Mouse (Mus musculus) MEL (cell line): ENCODE measurements at regions not wholly inside any gene's neighbourhood (a gene's known extent, or its start where the extent isn't known, plus 50 kb on each side); places are given as distances from the start of the nearest gene placed in this dataset.

Source experiments
- DNase-seq: peaks from one replicate; pipeline ENCODE4 v3.0.0; 2011; ENCODE audit warnings: low read depth, low spot score
- H3K27ac ChIP-seq: 2 replicates; pipeline ENCODE4 v1.5.1; 2012; ENCODE audit warnings: low read depth, mild to moderate bottlenecking, control low read depth, low read length, moderate library complexity; ENCODE audit not compliant: control insufficient read depth
- H3K27me3 ChIP-seq, 2 experiments: fragments of 150-350 bp in 1 of 2; sonication (generic) in 1 of 2; 2 replicates each; pipeline ENCODE4 v1.6.1; 2012; ENCODE audit warnings: low read length in 2 of 2, mild to moderate bottlenecking in 2 of 2, improper control_type of control experiment in 1 of 2, moderate library complexity in 1 of 2; ENCODE audit not compliant: insufficient read depth in 2 of 2, control insufficient read depth in 1 of 2
- H3K36me3 ChIP-seq, 2 experiments: 2 replicates each; pipeline ENCODE4 v1.6.1; 2012 to 2014; ENCODE audit warnings: low read length in 2 of 2, improper control_type of control experiment in 1 of 2, inconsistent platforms in 1 of 2, mild to moderate bottlenecking in 1 of 2; ENCODE audit not compliant: insufficient read depth in 2 of 2, control insufficient read depth in 1 of 2
- H3K4me1 ChIP-seq, 2 experiments: fragments of 150-350 bp in 1 of 2; sonication (generic) in 1 of 2; 2 replicates each; pipeline ENCODE4 v1.6.1; 2012; ENCODE audit warnings: low read length in 2 of 2, improper control_type of control experiment in 1 of 2, mild to moderate bottlenecking in 1 of 2; ENCODE audit not compliant: insufficient read depth in 2 of 2, control insufficient read depth in 1 of 2
- H3K4me3 ChIP-seq, 2 experiments: fragments of 150-350 bp in 1 of 2; sonication (generic) in 1 of 2; 2 replicates each; pipeline ENCODE4 v1.5.1; 2012; ENCODE audit warnings: low read depth in 2 of 2, low read length in 2 of 2, mild to moderate bottlenecking in 2 of 2, moderate library complexity in 2 of 2, control low read depth in 1 of 2, improper control_type of control experiment in 1 of 2; ENCODE audit not compliant: control insufficient read depth in 1 of 2, insufficient read depth in 1 of 2
- H3K79me2 ChIP-seq: 2 replicates; pipeline ENCODE4 v1.6.1; 2012; ENCODE audit warnings: mild to moderate bottlenecking, low read length, moderate library complexity; ENCODE audit not compliant: control insufficient read depth, poor library complexity, insufficient read depth
- H3K9ac ChIP-seq: 2 replicates; pipeline ENCODE4 v1.6.1; 2012; ENCODE audit warnings: low read depth, mild to moderate bottlenecking, control low read depth, low read length, moderate library complexity; ENCODE audit not compliant: control insufficient read depth, poor library complexity, severe bottlenecking
- H3K9me3 ChIP-seq: fragments of 150-350 bp; sonication (generic); replicated peaks from 2 replicates; pipeline ENCODE4 v1.6.1; 2012; ENCODE audit warnings: mild to moderate bottlenecking, low read length, improper control_type of control experiment, moderate library complexity; ENCODE audit not compliant: insufficient read depth
- BHLHE40 ChIP-seq: IDR thresholded peaks from 2 replicates; pipeline ENCODE4 v1.6.1; 2012; ENCODE audit warnings: low read depth, mild to moderate bottlenecking, inconsistent platforms, low read length, improper control_type of control experiment, borderline replicate concordance
- CHD1 ChIP-seq: IDR thresholded peaks from 2 replicates; pipeline ENCODE4 v1.6.1; 2012; ENCODE audit warnings: low read depth, mild to moderate bottlenecking, inconsistent platforms, low read length, improper control_type of control experiment
- CHD2 ChIP-seq: IDR thresholded peaks from 2 replicates; pipeline ENCODE4 v1.6.1; 2011; ENCODE audit warnings: low read length, improper control_type of control experiment
- CTCF ChIP-seq, 3 experiments: IDR thresholded peaks in 2 of 3; conservative IDR thresholded peaks in 1 of 3; 2 replicates each; pipeline ENCODE4 v1.5.1; 2011 to 2012; ENCODE audit warnings: low read length in 3 of 3, low read depth in 2 of 3, mild to moderate bottlenecking in 2 of 3, improper control_type of control experiment in 1 of 3, inconsistent platforms in 1 of 3, mixed read lengths in 1 of 3, moderate library complexity in 1 of 3; ENCODE audit not compliant: control insufficient read depth in 1 of 3, insufficient read depth in 1 of 3, poor library complexity in 1 of 3, severe bottlenecking in 1 of 3
- E2F4 ChIP-seq: IDR thresholded peaks from 2 replicates; pipeline ENCODE4 v1.6.1; 2011; ENCODE audit warnings: low read depth, low read length, improper control_type of control experiment, borderline replicate concordance
- ETS1 ChIP-seq: IDR thresholded peaks from 2 replicates; pipeline ENCODE4 v1.6.1; 2012; ENCODE audit warnings: low read depth, mild to moderate bottlenecking, inconsistent platforms, low read length, improper control_type of control experiment, moderate library complexity
- GABPA ChIP-seq: IDR thresholded peaks from 2 replicates; pipeline ENCODE4 v1.6.1; 2012; ENCODE audit warnings: low read depth, mild to moderate bottlenecking, inconsistent platforms, low read length, improper control_type of control experiment, moderate library complexity
- GATA1 ChIP-seq: IDR thresholded peaks from 2 replicates; pipeline ENCODE4 v1.6.1; 2011; ENCODE audit warnings: low read depth, low read length, improper control_type of control experiment
- HCFC1 ChIP-seq: IDR thresholded peaks from 2 replicates; pipeline ENCODE4 v1.6.1; 2012; ENCODE audit warnings: low read depth, mild to moderate bottlenecking, inconsistent platforms, low read length, improper control_type of control experiment, moderate library complexity
- JUND ChIP-seq: IDR thresholded peaks from 2 replicates; pipeline ENCODE4 v1.6.1; 2011; ENCODE audit warnings: low read depth, mild to moderate bottlenecking, improper control_type of control experiment, low read length
- KAT2A ChIP-seq: conservative IDR thresholded peaks from 2 replicates; pipeline ENCODE4 v1.6.1; 2012; ENCODE audit warnings: low read depth, low read length, improper control_type of control experiment, inconsistent platforms
- MYB ChIP-seq: IDR thresholded peaks from 2 replicates; pipeline ENCODE4 v1.6.1; 2011; ENCODE audit warnings: mild to moderate bottlenecking, low read depth, low read length, improper control_type of control experiment
- MYC ChIP-seq: IDR thresholded peaks from 2 replicates; pipeline ENCODE4 v1.6.1; 2011; ENCODE audit warnings: low read depth, mild to moderate bottlenecking, low read length, improper control_type of control experiment, moderate library complexity
- NELFE ChIP-seq: IDR thresholded peaks from 2 replicates; pipeline ENCODE4 v1.6.1; 2011; ENCODE audit warnings: low read depth, low read length, improper control_type of control experiment
- NRF1 ChIP-seq: IDR thresholded peaks from 2 replicates; pipeline ENCODE4 v1.6.1; 2014; ENCODE audit warnings: low read depth, mild to moderate bottlenecking, inconsistent platforms, low read length, improper control_type of control experiment, moderate library complexity; ENCODE audit not compliant: poor library complexity, insufficient read depth, severe bottlenecking
- POLR2AphosphoS2 ChIP-seq: IDR thresholded peaks from 2 replicates; pipeline ENCODE4 v1.6.1; 2011; ENCODE audit warnings: low read length, improper control_type of control experiment
- RAD21 ChIP-seq: IDR thresholded peaks from 2 replicates; pipeline ENCODE4 v1.6.1; 2011; ENCODE audit warnings: mild to moderate bottlenecking, low read depth, low read length, improper control_type of control experiment
- RCOR1 ChIP-seq: IDR thresholded peaks from 2 replicates; pipeline ENCODE4 v1.6.1; 2012; ENCODE audit warnings: low read depth, mild to moderate bottlenecking, inconsistent platforms, low read length, improper control_type of control experiment
- SIN3A ChIP-seq: IDR thresholded peaks from 2 replicates; pipeline ENCODE4 v1.6.1; 2012; ENCODE audit warnings: low read length, improper control_type of control experiment, inconsistent platforms
- SMC3 ChIP-seq: IDR thresholded peaks from 2 replicates; pipeline ENCODE4 v1.6.1; 2011; ENCODE audit warnings: low read depth, low read length, improper control_type of control experiment
- TAL1 ChIP-seq: IDR thresholded peaks from 2 replicates; pipeline ENCODE4 v1.6.1; 2012; ENCODE audit warnings: mild to moderate bottlenecking, inconsistent platforms, low read length, moderate library complexity, mixed read lengths
- TBP ChIP-seq: IDR thresholded peaks from 2 replicates; pipeline ENCODE4 v1.8.0; 2011; ENCODE audit warnings: low read depth, low read length, improper control_type of control experiment
- UBTF ChIP-seq: IDR thresholded peaks from 2 replicates; pipeline ENCODE4 v1.6.1; 2012; ENCODE audit warnings: low read depth, mild to moderate bottlenecking, inconsistent platforms, low read length, improper control_type of control experiment, moderate library complexity, borderline replicate concordance; ENCODE audit not compliant: insufficient read depth
- USF1 ChIP-seq: IDR thresholded peaks from 2 replicates; pipeline ENCODE4 v1.6.1; 2014; ENCODE audit warnings: low read depth, mild to moderate bottlenecking, inconsistent platforms, low read length, improper control_type of control experiment, moderate library complexity
- USF2 ChIP-seq, 2 experiments: IDR thresholded peaks; 2 replicates each; pipeline ENCODE4 v1.6.1; 2011 to 2012; ENCODE audit warnings: improper control_type of control experiment in 2 of 2, low read length in 2 of 2, borderline replicate concordance in 1 of 2, inconsistent platforms in 1 of 2, low read depth in 1 of 2, mild to moderate bottlenecking in 1 of 2; ENCODE audit not compliant: insufficient read depth in 1 of 2
- ZC3H11A ChIP-seq: IDR thresholded peaks from 2 replicates; pipeline ENCODE4 v1.6.1; 2012; ENCODE audit warnings: low read depth, mild to moderate bottlenecking, inconsistent platforms, low read length, improper control_type of control experiment
- ZKSCAN1 ChIP-seq: IDR thresholded peaks from 2 replicates; pipeline ENCODE4 v1.6.1; 2012; ENCODE audit warnings: low read depth, mild to moderate bottlenecking, inconsistent platforms, low read length, improper control_type of control experiment, moderate library complexity
- ZMIZ1 ChIP-seq: IDR thresholded peaks from 2 replicates; pipeline ENCODE4 v1.6.1; 2012; ENCODE audit warnings: low read depth, mild to moderate bottlenecking, inconsistent platforms, low read length, improper control_type of control experiment, moderate library complexity
- ZNF384 ChIP-seq: IDR thresholded peaks from 2 replicates; pipeline ENCODE4 v1.6.1; 2012; ENCODE audit warnings: low read depth, mild to moderate bottlenecking, inconsistent platforms, low read length, improper control_type of control experiment

DNA sequence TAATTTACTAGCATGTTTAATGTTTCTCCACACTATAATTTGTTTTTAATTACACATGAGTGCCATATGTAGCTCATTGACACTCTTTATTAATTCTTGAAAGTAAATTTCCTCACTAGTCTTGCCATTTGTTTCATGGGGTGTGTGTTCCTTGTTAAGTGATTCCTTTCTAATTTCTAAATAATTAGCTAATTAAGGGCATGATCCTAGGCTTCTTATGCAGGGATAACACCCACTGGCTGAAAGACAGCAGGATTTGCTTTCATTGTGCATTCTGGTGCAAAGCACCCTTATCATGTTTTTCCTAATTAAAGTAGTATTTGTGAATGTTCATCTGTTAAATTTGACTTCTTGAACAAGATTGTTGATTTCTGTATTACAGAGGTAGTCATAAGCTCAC, 378.3 kb downstream of the Mdfic start:
- no peak overlapping the region for H3K27ac ChIP-seq
- no peak overlapping the region for H3K4me3 ChIP-seq
- H3K36me3 ChIP-seq: no peaks in the 10 kb centered on the region
- no peak for TF ChIP-seq HCFC1
- TF ChIP-seq CHD1: no peak
- no peak for TF ChIP-seq RCOR1
- no peak for TF ChIP-seq ZKSCAN1
- no peak for TF ChIP-seq ETS1
- no peak for TF ChIP-seq MYB
- TF ChIP-seq ZMIZ1: no peak
- no peak for TF ChIP-seq POLR2AphosphoS2
- TF ChIP-seq JUND: no peak
- TF ChIP-seq SIN3A: no peak
- TF ChIP-seq RAD21: no peak
- TF ChIP-seq, all 39 proteins: peak for 0
- no peaks in the 10 kb centered on the region for H3K4me1 ChIP-seq
- DNase-seq: no peak
- no peaks in the 10 kb centered on the region for H3K27me3 ChIP-seq
- no peaks in the 10 kb centered on the region for H3K79me2 ChIP-seq
- no peak overlapping the region for H3K9ac ChIP-seq
- no peaks in the 10 kb centered on the region for H3K9me3 ChIP-seq

- no peaks in the 10 kb centered on the region for H3K36me3 ChIP-seq
- no peak for DNase-seq
- H3K4me1 ChIP-seq: no peaks in the 10 kb centered on the region
- H3K79me2 ChIP-seq: no peaks in the 10 kb centered on the region
- H3K9ac ChIP-seq: no peak overlapping the region
- no peaks in the 10 kb centered on the region for H3K27me3 ChIP-seq
- TF ChIP-seq MYC: no peak
- no peak for TF ChIP-seq ZNF384
- H3K27ac ChIP-seq: no peak overlapping the region
- H3K4me3 ChIP-seq: no peak overlapping the region
- H3K9me3 ChIP-seq: no peaks in the 10 kb centered on the region
These were observed 420.5 kb downstream of the Mdfic start for GRCm38 (mm10) chr6:16141009-16141408.

DNA sequence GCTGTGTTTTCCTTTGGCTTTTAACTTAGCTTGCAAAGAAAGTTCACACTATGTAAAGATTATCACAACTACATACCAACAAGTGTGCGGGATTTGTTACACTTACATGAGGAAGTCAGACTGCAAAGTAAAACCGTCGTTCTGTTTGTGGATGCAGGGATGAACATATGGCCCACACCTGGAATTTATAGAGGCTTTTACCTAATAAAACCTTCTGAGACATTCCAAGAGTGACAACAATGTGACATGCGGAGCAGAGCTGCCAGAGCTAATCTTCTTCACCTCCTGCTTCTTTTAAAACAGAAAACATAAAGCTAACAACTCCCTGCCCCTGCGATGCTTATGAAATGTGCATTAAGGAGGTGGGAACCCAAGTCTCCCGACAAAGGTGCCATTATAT, 424.1 kb downstream of the Mdfic start:
- H3K4me3 ChIP-seq: no peak overlapping the region
- no peaks in the 10 kb centered on the region for H3K36me3 ChIP-seq
- H3K9me3 ChIP-seq: no peaks in the 10 kb centered on the region
- no peaks in the 10 kb centered on the region for H3K79me2 ChIP-seq
- H3K4me1 ChIP-seq: no peaks in the 10 kb centered on the region
- H3K27ac ChIP-seq: no peak overlapping the region
- no peaks in the 10 kb centered on the region for H3K27me3 ChIP-seq
- H3K9ac ChIP-seq: no peak overlapping the region
- no peak for DNase-seq
- TF ChIP-seq UBTF: no peak
- TF ChIP-seq CHD2: no peak
- no peak for TF ChIP-seq CTCF (IDR thresholded peaks at IDR 0.05 in 2 of 3, conservative IDR thresholded peaks at IDR 0.05 in 1 of 3; ENCODE audit: control insufficient read depth in 1 of 3, insufficient read depth in 1 of 3, low read depth in 2 of 3, low read length in 3 of 3, poor library complexity in 1 of 3, severe bottlenecking in 1 of 3)
- no peak for TF ChIP-seq GABPA
- no peak for TF ChIP-seq KAT2A
- no peak for TF ChIP-seq USF2 (IDR thresholded peaks at IDR 0.05; ENCODE audit: borderline replicate concordance in 1 of 2, insufficient read depth in 1 of 2, low read depth in 1 of 2, low read length in 2 of 2)
- no peak for TF ChIP-seq TAL1
- no peak for TF ChIP-seq TBP
- TF ChIP-seq USF1: no peak
- no peak for TF ChIP-seq NELFE
- no peak for TF ChIP-seq ZKSCAN1
- TF ChIP-seq E2F4: no peak
- no peak for TF ChIP-seq GATA1
- no peak for TF ChIP-seq HCFC1
- no peak for TF ChIP-seq BHLHE40
- TF ChIP-seq ZC3H11A: no peak
- TF ChIP-seq SMC3: no peak
- no peak for TF ChIP-seq NRF1
